Mouse (Mus musculus): ENCODE data around the gene Gm10358. TPM values are rescaled to one million over a fixed set of nuclear protein-coding genes. Genes with fewer than 3 reads are reported as not detected.
"Not testable (repeated sequence)": the region's sequence is repeated elsewhere in the genome, so short reads cannot be mapped to it uniquely, and the experiment has no call there.

The Gm10358 gene
- total RNA-seq (2012; rRNA removed) (0.25 and 0.42 TPM in 2 replicates), total RNA-seq (2014; rRNA removed) (1.5 and 2.1 TPM in 2 replicates), polyA plus RNA-seq (2012; ENCODE audit: insufficient read length, low read depth) (0.65 and 0.71 TPM in 2 replicates)

GRCm38 (mm10) chr8:75406489-75406888 is at the start of gene Gm10358:
Gene Gm10358, minus strand, starts transcription at chr8:75406589.
- dilution Hi-C loops (cut with MboI; ENCODE audit: extremely low pct_ligation_motif_present, extremely low pct_unique_long_range_greater_than_20kb, low sequenced_read_pairs), result no loop called here
- Histone ChIP-seq H3K9me3 (replicated peaks; ENCODE audit: low read length) (no peaks in the 10 kb centered on the region), H3K79me2 (replicated peaks; ENCODE audit: control insufficient read depth, extremely low read depth, insufficient read depth, poor library complexity, severe bottlenecking) (no peaks in the 10 kb centered on the region)

GRCm38 (mm10) chr8:75448394-75448793 is 42.0 kb upstream of the Gm10358 start, which contains the start of gene Iqcm:
Gene Iqcm, plus strand, starts transcription at chr8:75448694.
- H3K4me3 ChIP-seq (replicated peaks in 1 of 3; ENCODE audit: low read depth in 2 of 3, low read length in 2 of 3, poor library complexity in 1 of 3), result no peak within 1 kb of the TSS
- TF ChIP-seq CHD2 (IDR thresholded peaks at IDR 0.05; ENCODE audit: low read length) (no peak), E2F4 (IDR thresholded peaks at IDR 0.05; ENCODE audit: insufficient replicate concordance, low read depth, low read length) (no peak), SIN3A (IDR thresholded peaks at IDR 0.05; ENCODE audit: low read length) (no peak), HCFC1 (IDR thresholded peaks at IDR 0.05; ENCODE audit: low read depth, low read length) (no peak), USF2 (conservative IDR thresholded peaks at IDR 0.05; ENCODE audit: low read depth, low read length) (no peak), CHD1 (IDR thresholded peaks at IDR 0.05; ENCODE audit: low read depth, low read length) (no peak), POLR2A (IDR thresholded peaks at IDR 0.05; ENCODE audit: low read depth, low read length) (no peak), JUN (IDR thresholded peaks at IDR 0.05; ENCODE audit: insufficient read depth, low read depth, low read length) (no peak), JUND (conservative IDR thresholded peaks at IDR 0.05; ENCODE audit: low read depth, low read length) (no peak), UBTF (IDR thresholded peaks at IDR 0.05; ENCODE audit: low read depth, low read length) (no peak), KAT2A (IDR thresholded peaks at IDR 0.05; ENCODE audit: insufficient replicate concordance, low read length) (no peak), PAX5 (IDR thresholded peaks at IDR 0.05; ENCODE audit: low read length) (no peak), RAD21 (IDR thresholded peaks at IDR 0.05; ENCODE audit: low read depth, low read length) (no peak), EP300 (IDR thresholded peaks at IDR 0.05; ENCODE audit: low read length) (no peak), ZMIZ1 (IDR thresholded peaks at IDR 0.05; ENCODE audit: low read depth, low read length) (no peak), ZKSCAN1 (IDR thresholded peaks at IDR 0.05; ENCODE audit: borderline replicate concordance, low read depth, low read length) (no peak), NELFE (IDR thresholded peaks at IDR 0.05; ENCODE audit: low read depth, low read length) (no peak), MAX (IDR thresholded peaks at IDR 0.05; ENCODE audit: low read length) (no peak)
- no peaks in the 10 kb centered on the region for H3K9me3 ChIP-seq (replicated peaks; ENCODE audit: low read length)
- no peaks in the 10 kb centered on the region for H3K79me2 ChIP-seq (replicated peaks; ENCODE audit: control insufficient read depth, extremely low read depth, insufficient read depth, poor library complexity, severe bottlenecking)
- dilution Hi-C loops (cut with MboI; ENCODE audit: extremely low pct_ligation_motif_present, extremely low pct_unique_long_range_greater_than_20kb, low sequenced_read_pairs) (no loop called here), in situ Hi-C loops (cut with MboI; ENCODE audit: low pct_ligation_motif_present, low pct_unique_long_range_greater_than_20kb, low sequenced_read_pairs) (no loop called here)
- H3K4me1 ChIP-seq (ENCODE audit: control insufficient read depth in 1 of 2, insufficient read depth in 2 of 2), result no peaks in the 10 kb centered on the region
- no peak for DNase-seq (ENCODE audit: extremely low read depth)
- peaks cover 24% of the 10 kb centered on the region for H3K27me3 ChIP-seq (replicated peaks)
- no peaks in the 10 kb centered on the region for H3K36me3 ChIP-seq (replicated peaks in 1 of 2; ENCODE audit: control insufficient read depth in 1 of 2, insufficient read depth in 1 of 2, low read length in 1 of 2)
- no peak within 1 kb of the TSS for H3K9ac ChIP-seq (ENCODE audit: insufficient read depth, low read depth)
- no peak within 1 kb of the TSS for H3K4me2 ChIP-seq (ENCODE audit: insufficient read depth, low read depth, poor library complexity, severe bottlenecking)
- no peak within 1 kb of the TSS for H3K27ac ChIP-seq (ENCODE audit: insufficient read depth, low read depth)

More at GRCm38 (mm10) chr8:75406489-75406888, at the start of gene Gm10358:
- Histone ChIP-seq H3K27me3 (replicated peaks) (peaks cover 40% of the 10 kb centered on the region), H3K27ac (ENCODE audit: insufficient read depth, low read depth) (no peak within 1 kb of the TSS), H3K4me3 (replicated peaks in 1 of 3; ENCODE audit: low read depth in 2 of 3, low read length in 2 of 3, poor library complexity in 1 of 3) (no peak within 1 kb of the TSS), H3K4me1 (ENCODE audit: control insufficient read depth in 1 of 2, insufficient read depth in 2 of 2) (no peaks in the 10 kb centered on the region), H3K9ac (ENCODE audit: insufficient read depth, low read depth) (no peak within 1 kb of the TSS), H3K36me3 (replicated peaks in 1 of 2; ENCODE audit: control insufficient read depth in 1 of 2, insufficient read depth in 1 of 2, low read length in 1 of 2) (no peaks in the 10 kb centered on the region), H3K4me2 (ENCODE audit: insufficient read depth, low read depth, poor library complexity, severe bottlenecking) (no peak within 1 kb of the TSS)
- in situ Hi-C loops (cut with MboI; ENCODE audit: low pct_ligation_motif_present, low pct_unique_long_range_greater_than_20kb, low sequenced_read_pairs), result no loop called here
- DNase-seq (ENCODE audit: extremely low read depth), result no peak
- no peak for TF ChIP-seq HCFC1 (IDR thresholded peaks at IDR 0.05; ENCODE audit: low read depth, low read length)
- no peak for TF ChIP-seq POLR2AphosphoS2 (IDR thresholded peaks at IDR 0.05; ENCODE audit: low read depth, low read length)
- no peak for TF ChIP-seq MEF2A (IDR thresholded peaks at IDR 0.05; ENCODE audit: borderline replicate concordance, low read depth, low read length)
- TF ChIP-seq MYC (IDR thresholded peaks at IDR 0.05; ENCODE audit: low read depth, low read length), result no peak
- TF ChIP-seq MAZ (IDR thresholded peaks at IDR 0.05; ENCODE audit: low read depth, low read length), result no peak
- no peak for TF ChIP-seq USF1 (IDR thresholded peaks at IDR 0.05; ENCODE audit: low read depth, low read length)

- H3K27me3 ChIP-seq (replicated peaks), result peaks cover 11% of the 10 kb centered on the region
- in situ Hi-C loops (cut with MboI; ENCODE audit: low pct_ligation_motif_present, low pct_unique_long_range_greater_than_20kb, low sequenced_read_pairs); H3K4me3 ChIP-seq (replicated peaks in 1 of 3; ENCODE audit: low read depth in 2 of 3, low read length in 2 of 3, poor library complexity in 1 of 3); H3K79me2 ChIP-seq (replicated peaks; ENCODE audit: control insufficient read depth, extremely low read depth, insufficient read depth, poor library complexity, severe bottlenecking); H3K4me2 ChIP-seq (ENCODE audit: insufficient read depth, low read depth, poor library complexity, severe bottlenecking); dilution Hi-C loops (cut with MboI; ENCODE audit: extremely low pct_ligation_motif_present, extremely low pct_unique_long_range_greater_than_20kb, low sequenced_read_pairs); H3K9me3 ChIP-seq (replicated peaks; ENCODE audit: low read length); H3K27ac ChIP-seq (ENCODE audit: insufficient read depth, low read depth); DNase-seq (ENCODE audit: extremely low read depth); H3K36me3 ChIP-seq (replicated peaks in 1 of 2; ENCODE audit: control insufficient read depth in 1 of 2, insufficient read depth in 1 of 2, low read length in 1 of 2); H3K9ac ChIP-seq (ENCODE audit: insufficient read depth, low read depth); H3K4me1 ChIP-seq (ENCODE audit: control insufficient read depth in 1 of 2, insufficient read depth in 2 of 2): not testable (repeated sequence)
Measured at GRCm38 (mm10) chr8:75415696-75416095, 9.3 kb upstream of the Gm10358 start.

Data from CH12.LX (cell line).